Mouse (Mus musculus) C2C12 (cell line): ENCODE data around the gene Qtrt1.

Experiments used
- CEBPB ChIP-seq: IDR thresholded peaks from one replicate; pipeline ENCODE4 v1.6.1; 2011; ENCODE audit warnings: low read depth, mild to moderate bottlenecking, control low read depth, moderate library complexity
- CTCF ChIP-seq: IDR thresholded peaks from one replicate; pipeline ENCODE4 v1.5.1; 2011; ENCODE audit not compliant: control insufficient read depth, insufficient read depth, insufficient read length
- FOSL1 ChIP-seq: IDR thresholded peaks from one replicate; pipeline ENCODE4 v1.8.0; 2011; ENCODE audit warnings: mild to moderate bottlenecking, low read length; ENCODE audit not compliant: poor library complexity, insufficient read depth, severe bottlenecking
- MAX ChIP-seq: IDR thresholded peaks from one replicate; pipeline ENCODE4 v1.6.1; 2011; ENCODE audit warnings: mild to moderate bottlenecking, control low read depth
- MYOD1 ChIP-seq: IDR thresholded peaks from one replicate; pipeline ENCODE4 v1.6.1; 2011; ENCODE audit warnings: low read depth; ENCODE audit not compliant: control insufficient read depth, insufficient read length
- MYOG ChIP-seq: IDR thresholded peaks from one replicate; pipeline ENCODE4 v1.6.1; 2011; ENCODE audit not compliant: control insufficient read depth, insufficient read length; ENCODE audit errors: extremely low read depth
- USF1 ChIP-seq: IDR thresholded peaks from one replicate; pipeline ENCODE4 v1.6.1; 2011; ENCODE audit warnings: low read depth, mild to moderate bottlenecking, control low read depth, moderate library complexity

DNA sequence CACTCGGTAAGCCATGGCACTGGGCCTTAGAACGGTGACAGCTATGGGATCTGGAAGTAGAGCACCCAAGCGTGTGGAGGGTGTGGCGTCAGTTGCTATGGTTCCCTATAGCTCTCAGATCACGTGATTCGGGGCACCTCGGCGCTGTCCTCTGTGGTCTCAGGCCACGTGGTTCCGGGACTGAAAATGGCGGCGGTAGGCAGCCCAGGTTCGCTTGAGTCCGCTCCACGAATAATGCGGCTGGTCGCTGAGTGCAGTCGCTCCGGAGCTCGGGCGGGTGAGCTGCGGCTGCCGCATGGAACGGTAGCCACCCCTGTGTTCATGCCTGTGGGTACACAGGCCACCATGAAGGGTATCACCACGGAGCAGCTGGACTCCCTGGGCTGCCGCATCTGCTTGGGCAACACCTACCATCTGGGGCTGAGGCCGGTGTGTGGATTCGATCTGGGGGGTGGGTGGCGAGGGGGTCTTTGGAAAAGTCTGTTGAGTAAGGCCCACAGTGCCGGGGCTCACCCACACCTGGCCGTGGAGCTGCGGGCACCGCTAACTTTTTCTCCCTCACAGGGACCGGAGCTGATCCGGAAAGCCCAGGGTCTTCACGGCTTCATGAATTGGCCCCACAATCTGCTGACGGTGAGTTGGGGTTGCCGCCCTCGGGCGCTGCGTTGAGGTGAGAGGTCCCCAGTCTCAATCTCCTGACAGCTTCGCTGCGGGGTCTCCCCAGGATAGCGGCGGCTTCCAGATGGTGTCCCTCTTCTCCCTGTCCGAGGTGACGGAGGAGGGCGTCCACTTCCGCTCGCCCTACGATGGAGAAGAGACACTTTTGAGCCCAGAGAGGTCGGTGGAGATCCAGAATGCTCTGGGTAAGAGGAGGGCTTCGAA, at the start of gene Qtrt1:
- TF ChIP-seq MAX = peak; percentile 99
- no peak for TF ChIP-seq CTCF
- no peak for TF ChIP-seq MYOG
- no peak for TF ChIP-seq MYOD1
- TF ChIP-seq USF1 = peak; percentile 98
- no peak for TF ChIP-seq CEBPB
- TF ChIP-seq FOSL1 = no peak
